Mouse (Mus musculus): Measurements from ENCODE around the gene Map2k7. TPM values are rescaled to one million over a fixed set of nuclear protein-coding genes. Genes with fewer than 3 reads are reported as not detected.

Map2k7 gene
- polyA plus RNA-seq (2021; fragmentation: Nextera tagmentation) = 12.9 and 16.1 TPM in 2 replicates
- long read RNA-seq, experiment 1, partial matches to known transcripts = 16 of 20 reads
- long read RNA-seq, experiment 1, other reads (novel, unspliced or antisense) = 1 of 20 reads
- long read RNA-seq, experiment 2, transcript Map2k7-202 (12 exons, 3,525 nt) = minor isoform, 20 of 149 reads
- long read RNA-seq, experiment 2, transcript Map2k7-201 (13 exons, 1,626 nt) = minor isoform, 21 of 149 reads
- long read RNA-seq, experiment 2, transcript Map2k7-207 (12 exons, 1,578 nt) = minor isoform, 16 of 149 reads
- long read RNA-seq, experiment 2, transcript Map2k7-206 (11 exons, 3,497 nt) = major isoform, 76 of 149 reads
- long read RNA-seq, experiment 2, partial matches to known transcripts = 13 of 149 reads
- long read RNA-seq, experiment 2, other reads (novel, unspliced or antisense) = 3 of 149 reads

DNA sequence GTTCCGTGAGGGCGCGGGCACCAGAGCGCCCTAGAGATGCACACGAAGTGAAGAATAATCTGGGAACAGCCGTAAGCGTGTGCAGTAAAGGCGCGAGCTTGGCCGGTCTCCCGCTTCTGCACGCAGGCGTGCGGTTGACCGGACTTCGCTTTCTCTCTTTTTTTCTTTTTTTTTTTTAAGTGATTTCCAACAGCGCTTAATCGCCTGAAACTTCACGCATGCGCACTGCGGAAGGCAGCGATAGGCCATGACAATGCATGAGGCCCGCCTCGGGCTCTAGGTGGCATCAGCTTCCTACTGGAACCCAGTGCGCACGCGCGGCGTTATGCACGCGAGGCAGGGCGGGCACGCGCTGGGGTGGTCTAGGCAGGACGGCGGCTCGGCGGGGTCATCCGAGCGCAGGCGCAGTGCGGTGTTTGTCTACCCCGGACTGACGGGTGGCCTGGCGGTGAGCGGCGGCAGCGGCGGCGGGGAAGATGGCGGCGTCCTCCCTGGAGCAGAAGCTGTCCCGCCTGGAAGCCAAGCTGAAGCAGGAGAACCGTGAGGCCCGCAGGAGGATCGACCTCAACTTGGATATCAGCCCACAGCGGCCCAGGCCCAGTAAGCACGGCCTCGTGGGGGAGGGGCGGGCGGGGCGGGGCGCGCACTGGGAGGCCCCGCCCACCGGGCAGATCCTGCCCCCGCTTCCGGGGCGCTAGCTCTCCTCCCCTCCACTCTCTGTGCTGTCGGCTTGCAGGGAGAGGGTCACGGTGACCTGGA, at the start of gene Map2k7, which contains the start of gene Gm49320:
Gene Map2k7 (plus strand): TSS at position 307 of the 759 bp plus-strand sequence.
Gene Gm49320 (plus strand): TSS at position 432 of the 759 bp plus-strand sequence.

DNA sequence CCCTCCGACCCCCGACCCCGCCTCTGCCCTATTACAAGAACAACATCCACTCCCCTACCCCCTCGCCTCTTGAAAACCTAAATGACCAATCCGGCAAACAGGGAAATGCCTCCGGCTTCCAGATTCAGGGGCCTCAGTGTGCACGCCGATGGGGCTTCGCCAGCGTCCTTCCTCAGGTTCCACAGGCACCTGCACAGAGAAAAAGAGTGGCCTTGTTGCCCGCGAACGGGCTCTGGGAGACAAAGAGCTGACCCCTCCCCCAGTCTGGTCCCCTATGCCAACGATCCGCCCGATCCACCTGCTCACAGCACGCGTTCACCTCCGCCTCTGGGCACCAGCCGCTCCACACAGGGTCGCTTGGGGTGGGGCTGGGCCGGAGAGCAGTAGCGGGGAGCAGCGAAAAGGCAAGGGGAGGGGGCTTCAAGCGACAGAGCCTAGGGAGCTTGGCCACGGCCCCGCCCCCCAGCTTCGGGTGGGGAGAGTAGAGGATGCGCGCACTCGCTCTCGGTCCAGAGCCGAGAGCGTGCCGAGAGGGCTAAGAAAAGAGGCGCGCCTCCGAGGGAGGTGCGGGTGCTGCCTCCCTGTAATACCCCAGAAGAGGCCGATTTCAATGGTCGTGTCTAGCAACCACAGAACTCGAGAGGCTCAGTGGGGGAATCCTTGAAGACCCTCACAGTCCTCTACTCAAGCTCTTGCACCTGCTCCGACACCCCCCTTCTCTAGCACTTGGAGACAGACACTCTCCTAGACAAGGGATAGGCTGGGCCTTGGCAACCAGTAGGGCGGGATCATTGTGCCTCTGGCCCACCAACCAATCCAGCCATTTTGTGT, 21.5 kb upstream of the Map2k7 start, which contains the start of gene Prr36:
Gene Prr36 (minus strand): TSS at position 669 of the 831 bp plus-strand sequence.

DNA sequence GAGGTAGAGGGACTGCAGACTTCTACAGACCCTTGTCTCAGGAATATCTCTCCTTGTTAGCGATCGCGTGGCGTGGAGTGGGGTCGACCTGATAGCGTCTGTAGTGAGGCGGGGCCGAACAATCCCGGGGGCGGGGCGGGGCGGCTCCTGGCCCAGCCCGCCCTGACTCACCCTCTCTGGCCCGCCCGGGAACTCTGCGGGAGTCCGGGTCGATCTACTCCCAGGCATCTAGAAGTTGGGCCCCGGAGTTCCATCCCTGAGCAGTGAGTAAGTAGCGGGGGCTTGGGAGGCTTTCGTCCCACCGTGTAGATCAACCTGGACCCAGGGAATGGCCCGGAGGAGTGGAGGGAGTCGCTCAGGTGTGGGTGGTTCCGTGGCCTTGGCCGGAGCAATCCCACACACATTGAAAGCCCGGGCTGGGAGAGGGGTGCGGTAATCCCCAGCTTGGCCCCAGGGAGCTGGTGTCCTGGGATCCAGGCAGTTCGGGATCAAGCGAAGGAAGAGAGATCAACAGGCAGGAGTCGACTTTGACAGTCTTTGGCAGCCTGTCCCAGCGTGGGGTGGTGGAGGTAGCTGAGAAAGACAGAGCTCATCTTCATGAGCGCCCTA, 11.7 kb upstream of the Map2k7 start, which contains the start of gene Lrrc8e:
Gene Lrrc8e (plus strand): TSS at position 89 of the 609 bp plus-strand sequence.

DNA sequence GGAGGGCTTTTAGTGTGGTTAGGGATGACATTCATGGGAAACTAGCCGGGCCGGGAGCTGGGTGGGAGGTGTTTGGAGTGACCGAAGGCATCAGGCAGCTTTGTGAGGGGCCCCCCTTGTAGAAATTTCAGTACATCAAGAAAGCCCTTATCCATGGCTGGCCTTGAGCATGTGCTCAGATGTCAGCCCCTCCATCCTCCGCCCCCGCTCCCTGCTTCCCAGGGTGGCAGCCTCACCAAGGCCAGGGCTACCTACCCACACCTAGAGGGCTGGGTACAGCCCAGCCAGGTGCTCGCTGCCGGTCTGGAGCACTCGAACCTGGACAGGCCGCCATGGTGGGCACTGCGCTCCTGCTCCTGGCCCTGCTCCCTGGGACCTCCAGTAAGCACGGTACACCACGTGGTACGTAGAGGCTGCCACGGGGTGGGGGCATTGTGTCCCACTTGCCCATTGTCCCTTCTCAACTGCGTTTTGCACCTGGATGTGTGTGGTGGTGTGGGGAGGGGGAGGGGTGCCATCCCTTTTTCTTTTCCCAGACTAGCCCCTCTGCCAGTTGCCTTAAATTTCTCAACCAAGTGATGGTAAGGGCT, 9.5 kb downstream of the Map2k7 start, which contains the start of gene Tgfbr3l:
Gene Tgfbr3l (plus strand): TSS at position 264 of the 590 bp plus-strand sequence.

GRCm38 (mm10) chr8:4252934-4253841, 14.6 kb downstream of the Map2k7 start, which contains the start of gene Snapc2:
TSS of gene Snapc2 (plus strand) at chr8:4253080.

DNA sequence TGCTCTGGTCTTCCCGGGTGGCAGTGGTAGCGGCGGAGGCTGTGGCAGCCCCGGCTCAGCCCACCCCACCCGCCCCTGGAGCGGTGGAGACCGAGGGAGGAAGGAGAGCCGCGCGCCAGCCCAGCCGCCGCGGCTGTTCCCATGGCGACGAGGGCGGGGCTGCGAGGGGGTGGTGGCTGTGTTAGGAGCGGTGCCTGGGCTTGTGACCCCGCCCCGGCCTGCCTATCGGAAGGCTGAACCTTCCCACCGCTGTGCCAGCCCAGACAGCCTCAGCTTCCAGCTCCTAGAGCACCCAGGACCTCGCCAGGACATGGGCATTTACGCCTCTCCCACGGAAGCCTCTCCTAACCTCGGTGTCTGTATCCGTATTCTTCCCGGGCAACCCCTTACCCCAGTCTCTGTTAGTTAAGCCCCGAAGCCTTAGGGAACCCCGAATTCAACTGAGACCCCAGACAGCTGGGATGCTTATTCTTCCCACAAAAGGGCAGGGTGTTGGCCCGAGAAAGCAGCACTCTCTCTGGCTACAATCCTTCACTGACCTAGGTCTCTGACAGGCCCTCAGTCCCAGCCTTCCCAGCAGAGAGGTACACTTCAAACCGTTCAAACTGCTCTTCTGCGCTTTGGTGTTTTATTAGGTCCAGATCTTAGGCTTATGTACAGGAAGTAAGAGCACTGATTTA, 20.7 kb downstream of the Map2k7 start, which contains the start of gene Ctxn1:
Gene Ctxn1 (minus strand): TSS at position 150 of the 680 bp plus-strand sequence.

DNA sequence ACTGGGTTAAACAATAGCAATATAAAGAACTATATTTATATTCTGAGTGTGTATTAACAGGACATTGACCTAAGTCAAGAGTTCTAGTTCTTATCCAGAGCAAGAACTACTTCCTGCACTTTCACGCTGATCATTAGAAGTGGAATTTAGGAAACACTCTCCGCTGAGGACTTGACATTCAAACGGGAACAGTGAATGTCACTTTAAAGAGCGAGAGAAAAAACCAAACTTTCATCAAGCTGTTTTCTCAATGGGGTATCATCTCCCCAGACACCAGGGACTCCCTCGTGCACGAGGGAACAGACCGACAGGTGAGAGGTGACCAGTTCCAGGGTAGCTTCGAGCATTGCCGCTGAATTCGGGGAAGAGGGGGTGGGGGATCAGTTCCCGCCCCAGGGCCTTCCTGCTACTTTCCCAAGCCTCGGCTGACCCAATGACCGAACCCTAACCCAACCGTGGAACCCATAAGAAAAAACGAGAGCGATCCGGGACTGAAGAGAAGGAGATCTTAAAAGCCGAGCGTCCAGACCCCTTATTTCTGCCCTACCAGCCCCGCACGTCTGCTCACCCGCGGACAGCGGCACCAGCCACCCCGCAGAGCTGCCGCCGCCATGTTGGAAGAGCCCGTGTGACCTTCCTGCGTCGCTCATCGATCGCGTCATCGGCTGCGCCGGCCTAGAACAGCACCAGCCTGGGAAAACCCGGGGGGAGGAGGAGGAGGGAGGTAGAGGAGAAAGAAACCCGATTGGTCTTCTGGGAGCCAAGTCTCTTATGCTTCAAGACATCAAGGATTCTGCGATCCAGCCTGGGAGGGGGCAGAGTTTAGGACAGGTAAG, 37.0 kb downstream of the Map2k7 start, which contains the start of gene Timm44:
Gene Timm44 (minus strand): TSS at position 639 of the 836 bp plus-strand sequence.

Other genes starting within 250 kb of the Map2k7 start
- 1.2 and 2.2 TPM in 2 replicates for gene Cd209f, start 132.9 kb upstream of the Map2k7 start, polyA plus RNA-seq (2021; fragmentation: Nextera tagmentation)
- gene Cd209g, start 104.6 kb upstream of the Map2k7 start, polyA plus RNA-seq (2021; fragmentation: Nextera tagmentation) = 0.28 and 0.43 TPM in 2 replicates
- gene Evi5l, start 72.2 kb upstream of the Map2k7 start, polyA plus RNA-seq (2021; fragmentation: Nextera tagmentation) = 19.8 and 23.8 TPM in 2 replicates
- 18.3 and 30.0 TPM in 2 replicates for gene Prr36, start 21.3 kb upstream of the Map2k7 start, polyA plus RNA-seq (2021; fragmentation: Nextera tagmentation)
- not detected in 2 replicates for gene Lrrc8e, start 11.9 kb upstream of the Map2k7 start, polyA plus RNA-seq (2021; fragmentation: Nextera tagmentation)
- 0.08 TPM in 1 of 2 replicates, not detected in the other for gene Gm49320, start 125 bp downstream of the Map2k7 start, polyA plus RNA-seq (2021; fragmentation: Nextera tagmentation)
- 0.21 and 0.40 TPM in 2 replicates for gene Tgfbr3l, start 9.5 kb downstream of the Map2k7 start, polyA plus RNA-seq (2021; fragmentation: Nextera tagmentation)
- gene Snapc2, start 14.3 kb downstream of the Map2k7 start, polyA plus RNA-seq (2021; fragmentation: Nextera tagmentation) = 31.8 and 34.8 TPM in 2 replicates
- gene Ctxn1, start 20.5 kb downstream of the Map2k7 start, polyA plus RNA-seq (2021; fragmentation: Nextera tagmentation) = 735 and 876 TPM in 2 replicates
- gene Timm44, start 37.2 kb downstream of the Map2k7 start, polyA plus RNA-seq (2021; fragmentation: Nextera tagmentation) = 22.1 and 27.5 TPM in 2 replicates
- gene Ccl25, start 86.5 kb downstream of the Map2k7 start, polyA plus RNA-seq (2021; fragmentation: Nextera tagmentation) = 19.5 and 23.5 TPM in 2 replicates
- 69.8 and 88.2 TPM in 2 replicates for gene Elavl1, start 86.7 kb downstream of the Map2k7 start, polyA plus RNA-seq (2021; fragmentation: Nextera tagmentation)